Comparison of ENCODE assay signal across 9 mouse cellular contexts in the genomic region with DNA sequence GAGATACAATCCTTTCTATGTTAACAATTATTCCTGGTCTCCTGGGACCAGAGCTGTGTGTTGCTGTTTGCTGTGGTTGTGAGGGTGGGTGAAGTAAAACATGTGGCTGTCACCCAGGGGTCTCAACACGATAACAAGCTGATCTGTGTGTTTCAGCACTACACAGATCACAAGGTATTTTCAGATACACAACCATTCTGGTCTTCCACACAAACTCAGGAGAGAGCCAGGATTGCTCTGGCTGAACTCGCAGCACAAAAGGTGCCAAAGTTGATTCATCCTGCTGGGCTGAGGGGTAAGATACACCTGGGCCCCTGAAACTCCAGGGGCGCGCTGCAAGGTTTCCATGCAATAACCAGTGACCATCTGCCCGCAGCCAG. TPM values are rescaled to one million over a fixed set of nuclear protein-coding genes. Genes with fewer than 3 reads are reported as not detected.
DNase-seq lines count a peak whose midpoint lies in the region; ATAC-seq and TF ChIP-seq lines count a peak whose summit lies in the region.
"Had no signal": no experiment of that assay in that cellular context is flagged by ENCODE, and none has a peak within 500 bp of the region (broad histone marks: within the 10 kb centered on the region; RNA-seq: fewer than 3 reads in every experiment).

No protein-coding gene starts in this region.

- no peaks in the 10 kb centered on the region for H3K36me3 ChIP-seq in kidney, postnatal 0 days (ENCODE audit: insufficient read depth, low read length)
- H3K36me3 ChIP-seq in embryonic facial prominence, embryonic 15.5 days: no peaks in the 10 kb centered on the region
- no peaks in the 10 kb centered on the region for H3K36me3 ChIP-seq in intestine, embryonic 14.5 days (ENCODE audit: control insufficient read depth, insufficient read depth, low read length)
- peaks cover 5% of the 10 kb centered on the region; the same call in 1 of the 2 replicates for H3K36me3 ChIP-seq in midbrain, postnatal 0 days (ENCODE audit: insufficient read depth, low read length)

- peak overlapping the region; percentile 38 for H3K4me3 ChIP-seq in kidney, postnatal 0 days (replicated peaks; ENCODE audit: low read depth, low read length)
- H3K4me3 ChIP-seq in embryonic facial prominence, embryonic 15.5 days (replicated peaks): peak overlapping the region; percentile 50
- H3K4me3 ChIP-seq in intestine, embryonic 14.5 days (ENCODE audit: low read depth, low read length): peak overlapping the region; percentile 48
- H3K4me3 ChIP-seq in midbrain, postnatal 0 days (ENCODE audit: low read depth, low read length): peak overlapping the region; percentile 48

- TF ChIP-seq CTCF in kidney, postnatal 0 days (IDR thresholded peaks at IDR 0.05; ENCODE audit: low read depth): no peak
- no peak for TF ChIP-seq CTCF in midbrain, postnatal 0 days (IDR thresholded peaks at IDR 0.05)

- H3K4me1 ChIP-seq in kidney, postnatal 0 days (replicated peaks; ENCODE audit: insufficient read depth, low read length): 0 out of 2 replicates have a peak, but pooled peaks cover 5% of the 10 kb centered on the region
- peaks cover 12% of the 10 kb centered on the region for H3K4me1 ChIP-seq in embryonic facial prominence, embryonic 15.5 days
- 0 out of 2 replicates have a peak, but pooled peaks cover 3% of the 10 kb centered on the region for H3K4me1 ChIP-seq in intestine, embryonic 14.5 days (replicated peaks; ENCODE audit: control insufficient read depth, insufficient read depth, low read length)
- no peaks in the 10 kb centered on the region for H3K4me1 ChIP-seq in midbrain, postnatal 0 days (ENCODE audit: insufficient read depth, low read length)

- 16% methylated on average over 5 of the region's 5 CpGs for WGBS in kidney, postnatal 0 days
- 16% methylated on average over 5 of the region's 5 CpGs for WGBS in embryonic facial prominence, embryonic 15.5 days
- 18% methylated on average over 5 of the region's 5 CpGs for WGBS in intestine, embryonic 14.5 days
- 28% methylated on average over 5 of the region's 5 CpGs for WGBS in midbrain, postnatal 0 days

- no peak for ATAC-seq in kidney, postnatal 0 days (replicated peaks; ENCODE audit: low FRiP score, low read depth)
- no peak for ATAC-seq in embryonic facial prominence, embryonic 15.5 days (ENCODE audit: insufficient number of reproducible peaks, low FRiP score, low TSS enrichment, low read depth)
- no peak for ATAC-seq in intestine, embryonic 14.5 days (replicated peaks; ENCODE audit: low FRiP score, low TSS enrichment, low read depth)
- ATAC-seq in midbrain, postnatal 0 days (ENCODE audit: low FRiP score): 0 out of 2 replicates have a peak, but pooled peaks have one; percentile 14

- H3K4me2 ChIP-seq in kidney, postnatal 0 days (ENCODE audit: low read length): peak overlapping the region; percentile 68
- peak overlapping the region; percentile 97 for H3K4me2 ChIP-seq in embryonic facial prominence, embryonic 15.5 days (replicated peaks)
- peak overlapping the region; percentile 94 for H3K4me2 ChIP-seq in intestine, embryonic 14.5 days (ENCODE audit: low read length)
- H3K4me2 ChIP-seq in midbrain, postnatal 0 days (ENCODE audit: low read depth, low read length, poor library complexity, severe bottlenecking): peak overlapping the region; percentile 79

- H3K9ac ChIP-seq in kidney, postnatal 0 days (ENCODE audit: low read depth, low read length): no peak overlapping the region
- H3K9ac ChIP-seq in embryonic facial prominence, embryonic 15.5 days: no peak overlapping the region
- H3K9ac ChIP-seq in intestine, embryonic 14.5 days (ENCODE audit: low read length): peak overlapping the region; percentile 37; the same call in 1 of the 2 replicates
- 0 out of 2 replicates have a peak overlapping the region, but pooled peaks have one; percentile 56 for H3K9ac ChIP-seq in midbrain, postnatal 0 days (replicated peaks; ENCODE audit: low read length, poor library complexity, severe bottlenecking)

- DNase-seq in kidney, postnatal 0 days (ENCODE audit: low spot score): no peak
- DNase-seq in kidney, postnatal 4 days: no peak
- no peak for DNase-seq in intestine, embryonic 14.5 days (ENCODE audit: low spot score)
- DNase-seq in midbrain, postnatal 0 days (ENCODE audit: low spot score): no peak
- DNase-seq in cerebellum, adult 18-20 months: no peak
- no peak for DNase-seq in layer of hippocampus, adult 9-10 months (ENCODE audit: low spot score)
- no peak for DNase-seq in layer of hippocampus, adult 8-10 months (ENCODE audit: low spot score in 2 of 2)
- DNase-seq: kidney, adult 8-10 months had no signal

- peaks cover 31% of the 10 kb centered on the region; the same call in 1 of the 2 replicates for H3K27me3 ChIP-seq in kidney, postnatal 0 days (ENCODE audit: insufficient read depth, low read length)
- H3K27me3 ChIP-seq in embryonic facial prominence, embryonic 15.5 days: peaks cover 39% of the 10 kb centered on the region
- H3K27me3 ChIP-seq in intestine, embryonic 14.5 days (replicated peaks; ENCODE audit: control insufficient read depth, insufficient read depth, low read length): peaks cover 37% of the 10 kb centered on the region
- H3K27me3 ChIP-seq in midbrain, postnatal 0 days (ENCODE audit: insufficient read depth, low read length): no peaks in the 10 kb centered on the region

- no peak overlapping the region for H3K27ac ChIP-seq in kidney, postnatal 0 days
- no peak overlapping the region for H3K27ac ChIP-seq in embryonic facial prominence, embryonic 15.5 days (replicated peaks)
- H3K27ac ChIP-seq in intestine, embryonic 14.5 days (ENCODE audit: low read depth): no peak overlapping the region
- H3K27ac ChIP-seq in midbrain, postnatal 0 days (ENCODE audit: low read depth, low read length): no peak overlapping the region; the same call in 1 of the 2 replicates

- no peaks in the 10 kb centered on the region for H3K9me3 ChIP-seq in kidney, postnatal 0 days (replicated peaks; ENCODE audit: low read length)
- H3K9me3 ChIP-seq in embryonic facial prominence, embryonic 15.5 days (replicated peaks): no peaks in the 10 kb centered on the region
- no peaks in the 10 kb centered on the region for H3K9me3 ChIP-seq in intestine, embryonic 14.5 days (ENCODE audit: control insufficient read depth, low read length)
- no peaks in the 10 kb centered on the region for H3K9me3 ChIP-seq in midbrain, postnatal 0 days (ENCODE audit: low read length)

RNA-seq across cellular contexts. Expression of a gene that starts 54.5 kb away (rescaled TPM):
- polyA plus RNA-seq in kidney, postnatal 0 days (2015; fragmentation: Nextera tagmentation; extraction: Ambion mirVana): 3.1 and 3.2 TPM in 2 replicates
- 0.55 and 0.75 TPM in 2 replicates for polyA plus RNA-seq in embryonic facial prominence, embryonic 15.5 days (2015; fragmentation: Nextera tagmentation; extraction: Ambion mirVana)
- polyA plus RNA-seq in intestine, embryonic 14.5 days (2014; fragmentation: Nextera tagmentation; extraction: Ambion mirVana): 0.60 and 1.0 TPM in 2 replicates
- 31.3 and 36.5 TPM in 2 replicates for total RNA-seq in midbrain, postnatal 0 days (2014; rRNA removed)
- polyA plus RNA-seq in midbrain, postnatal 0 days (2015; fragmentation: Nextera tagmentation; extraction: Ambion mirVana): 5.7 and 7.1 TPM in 2 replicates
- 10 to 100 TPM; 72.0 to 77.5 (median 74.7) TPM for total RNA-seq in layer of hippocampus, adult 8-10 months (2022)

Comparison
In these comparisons a context has a peak if more than half of its experiments do, and no peak if none do; other contexts are left out.
1. H3K9ac ChIP-seq: peak in intestine, embryonic 14.5 days (single experiment) and midbrain, postnatal 0 days (single experiment); none in kidney, postnatal 0 days (single experiment) and embryonic facial prominence, embryonic 15.5 days (single experiment).
2. Peak in every context shown above with its lines, with median percentiles within 50 percentile points of each other: H3K4me2 ChIP-seq and H3K4me3 ChIP-seq.